Mouse (Mus musculus) lung, adult 2 months (tissue): ENCODE measurements around the gene Vsir.

Source experiments
- CTCF ChIP-seq: fragments of 200-500 bp; IDR thresholded peaks from 2 replicates; pipeline ENCODE4 v1.5.1; 2011; ENCODE audit warnings: mild to moderate bottlenecking, low read length, control low read depth; ENCODE audit not compliant: insufficient read depth
- POLR2A ChIP-seq: fragments of 200-500 bp; IDR thresholded peaks from 2 replicates; pipeline ENCODE4 v1.6.1; 2011; ENCODE audit warnings: low read depth, mild to moderate bottlenecking, control low read depth, low read length, borderline replicate concordance; ENCODE audit errors: extremely low read depth

DNA sequence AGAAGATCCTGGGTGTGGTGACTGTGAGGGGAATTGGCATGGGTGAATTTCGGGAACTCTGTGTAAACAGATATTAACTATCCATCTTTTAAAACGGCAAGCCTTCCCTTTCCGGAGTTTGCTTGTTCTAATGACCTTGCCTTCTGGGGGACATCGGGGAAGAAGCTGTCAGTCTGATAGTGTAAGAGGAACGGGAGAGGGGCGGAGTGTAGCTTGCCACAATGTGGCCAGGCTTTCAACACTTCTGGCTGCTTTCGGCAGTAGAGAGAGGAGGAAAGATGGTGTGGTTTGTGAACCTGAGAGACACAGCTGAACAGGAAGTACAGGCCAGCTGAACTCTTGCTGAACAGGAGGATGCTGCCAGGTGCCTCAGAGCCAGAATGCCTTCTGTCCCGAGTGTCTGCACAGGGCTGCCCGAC, 42.8 kb downstream of the Vsir start:
- TF ChIP-seq CTCF (no peak), POLR2A (no peak)
